Mouse (Mus musculus) intestine, postnatal 0 days (tissue): ENCODE measurements at regions not wholly inside any gene's neighbourhood (a gene's known extent, or its start where the extent isn't known, plus 50 kb on each side); places are given as distances from the start of the nearest gene placed in this dataset.

Experiments
- ATAC-seq: fragments of 200-750 bp; cut with Nextera tagmentation; 2 replicates; pipeline ENCODE4 v1.8.0; 2017; ENCODE audit warnings: mild to moderate bottlenecking, moderate TSS enrichment, moderate library complexity
- H3K27ac ChIP-seq: fragments of 300-500 bp; sonication (generic); 2 replicates; pipeline ENCODE4 v1.5.1; 2014; ENCODE audit warnings: mild to moderate bottlenecking, low read depth, low read length, moderate library complexity
- H3K27me3 ChIP-seq: fragments of 300-500 bp; sonication (generic); replicated peaks from 2 replicates; pipeline ENCODE4 v1.6.1; 2014; ENCODE audit warnings: low read length, mixed read lengths; ENCODE audit not compliant: control insufficient read depth, insufficient read depth
- H3K36me3 ChIP-seq: fragments of 300-500 bp; sonication (generic); 2 replicates; pipeline ENCODE4 v1.6.1; 2014; ENCODE audit warnings: mild to moderate bottlenecking, moderate library complexity; ENCODE audit not compliant: control insufficient read depth, insufficient read depth
- H3K4me1 ChIP-seq: fragments of 300-500 bp; sonication (generic); replicated peaks from 2 replicates; pipeline ENCODE4 v1.6.1; 2014; ENCODE audit warnings: antibody characterized with exemption, low read length, mixed read lengths; ENCODE audit not compliant: control insufficient read depth, insufficient read depth
- H3K4me2 ChIP-seq: fragments of 300-500 bp; sonication (generic); replicated peaks from 2 replicates; pipeline ENCODE4 v1.6.1; 2014; ENCODE audit warnings: low read depth, mild to moderate bottlenecking, moderate library complexity
- H3K4me3 ChIP-seq: fragments of 300-500 bp; sonication (generic); 2 replicates; pipeline ENCODE4 v1.5.1; 2014; ENCODE audit warnings: low read depth, low read length
- H3K9ac ChIP-seq: fragments of 300-500 bp; sonication (generic); 2 replicates; pipeline ENCODE4 v1.6.1; 2014; ENCODE audit warnings: mild to moderate bottlenecking, low read depth, low read length
- H3K9me3 ChIP-seq: fragments of 300-500 bp; sonication (generic); 2 replicates; pipeline ENCODE4 v1.6.1; 2016; ENCODE audit warnings: mixed run types; ENCODE audit not compliant: control insufficient read depth
- CTCF ChIP-seq: sonication (generic); IDR thresholded peaks from 2 replicates; pipeline ENCODE4 v1.5.1; 2016; ENCODE audit warnings: low read depth, mild to moderate bottlenecking, control low read depth, antibody characterized with exemption, moderate library complexity
- WGBS: fragments of 180-500 bp; shearing (Covaris S2); extraction: QIAGEN DNeasy Blood & Tissue Kit; methylation state at CpG from one replicate; pipeline ENCODE4 v1.1.7; 2014; 5-methylcytosine and 5-hydroxymethylcytosine counted together

GRCm38 (mm10) chr9:120685961-120686360 lies 114.7 kb downstream of the Rpl14 start:
- WGBS = 19% methylated on average over 6 of the region's 7 CpGs
- TF ChIP-seq CTCF = no peak
- ATAC-seq = no peak
- no peak overlapping the region for H3K27ac ChIP-seq
- H3K9me3 ChIP-seq = no peaks in the 10 kb centered on the region
- H3K9ac ChIP-seq = no peak overlapping the region
- H3K27me3 ChIP-seq = no peaks in the 10 kb centered on the region
- no peak overlapping the region for H3K4me3 ChIP-seq
- H3K36me3 ChIP-seq = no peaks in the 10 kb centered on the region
- no peak overlapping the region for H3K4me2 ChIP-seq
- no peaks in the 10 kb centered on the region for H3K4me1 ChIP-seq

GRCm38 (mm10) chr9:120689025-120689424 lies 117.8 kb downstream of the Rpl14 start:
- no peak for ATAC-seq
- no peak overlapping the region for H3K9ac ChIP-seq
- no peak overlapping the region for H3K4me3 ChIP-seq
- no peaks in the 10 kb centered on the region for H3K4me1 ChIP-seq
- H3K36me3 ChIP-seq = no peaks in the 10 kb centered on the region
- H3K27me3 ChIP-seq = no peaks in the 10 kb centered on the region
- no peaks in the 10 kb centered on the region for H3K9me3 ChIP-seq
- no peak overlapping the region for H3K27ac ChIP-seq
- no peak for TF ChIP-seq CTCF
- no peak overlapping the region for H3K4me2 ChIP-seq
- WGBS = 82% methylated on average over 11 of the region's 11 CpGs

GRCm38 (mm10) chr9:120690510-120690909 lies 119.3 kb downstream of the Rpl14 start:
- H3K4me3 ChIP-seq = no peak overlapping the region
- H3K4me2 ChIP-seq = no peak overlapping the region
- no peaks in the 10 kb centered on the region for H3K36me3 ChIP-seq
- peak overlapping the region; percentile 66 for H3K27ac ChIP-seq
- H3K4me1 ChIP-seq = no peaks in the 10 kb centered on the region
- ATAC-seq = no peak
- no peak overlapping the region; the same call in 1 of the 2 replicates for H3K9ac ChIP-seq
- TF ChIP-seq CTCF = no peak
- 54% methylated on average over 5 of the region's 5 CpGs for WGBS
- H3K27me3 ChIP-seq = no peaks in the 10 kb centered on the region
- no peaks in the 10 kb centered on the region for H3K9me3 ChIP-seq

GRCm38 (mm10) chr9:120690961-120691941 lies 120.0 kb downstream of the Rpl14 start:
- Histone ChIP-seq H3K27me3 (no peaks in the 10 kb centered on the region), H3K4me1 (no peaks in the 10 kb centered on the region), H3K9ac (0 out of 2 replicates have a peak overlapping the region, but pooled peaks have one; percentile 11), H3K36me3 (no peaks in the 10 kb centered on the region), H3K9me3 (no peaks in the 10 kb centered on the region), H3K27ac (peak overlapping the region; percentile 66), H3K4me3 (peak overlapping the region; percentile 12; the same call in 1 of the 2 replicates), H3K4me2 (peak overlapping the region; percentile 57)
- peak; percentile 75 for TF ChIP-seq CTCF
- peak; percentile 84 for ATAC-seq
- 12% methylated on average over 30 of the region's 30 CpGs for WGBS

GRCm38 (mm10) chr9:120691971-120692401 lies 120.7 kb downstream of the Rpl14 start:
- ATAC-seq = 0 out of 2 replicates have a peak, but pooled peaks have one; percentile 16
- H3K4me1 ChIP-seq = no peaks in the 10 kb centered on the region
- 0 out of 2 replicates have a peak overlapping the region, but pooled peaks have one; percentile 12 for H3K4me3 ChIP-seq
- H3K4me2 ChIP-seq = peak overlapping the region; percentile 57
- no peak overlapping the region for H3K9ac ChIP-seq
- no peaks in the 10 kb centered on the region for H3K36me3 ChIP-seq
- H3K27me3 ChIP-seq = no peaks in the 10 kb centered on the region
- WGBS = 35% methylated on average over 14 of the region's 14 CpGs
- peak overlapping the region; percentile 66; the same call in 1 of the 2 replicates for H3K27ac ChIP-seq
- TF ChIP-seq CTCF = no peak
- no peaks in the 10 kb centered on the region for H3K9me3 ChIP-seq

GRCm38 (mm10) chr9:120694457-120694856 lies 123.2 kb downstream of the Rpl14 start:
- 72% methylated on average over 5 of the region's 5 CpGs for WGBS
- Histone ChIP-seq H3K27me3 (no peaks in the 10 kb centered on the region), H3K27ac (no peak overlapping the region), H3K4me3 (no peak overlapping the region), H3K9ac (no peak overlapping the region), H3K4me1 (no peaks in the 10 kb centered on the region), H3K4me2 (no peak overlapping the region), H3K36me3 (no peaks in the 10 kb centered on the region), H3K9me3 (no peaks in the 10 kb centered on the region)
- TF ChIP-seq CTCF = no peak
- no peak for ATAC-seq
